Mouse (Mus musculus): Measurements from ENCODE around the gene Prrc2b. TPM values are rescaled to one million over a fixed set of nuclear protein-coding genes. Genes with fewer than 3 reads are reported as not detected.

The Prrc2b gene
- polyA plus RNA-seq, 1 experiment: 5.5 TPM

- Histone ChIP-seq H3K4me1 (ENCODE audit: control insufficient read depth, insufficient read depth, low read length) (peaks cover 2% of the 10 kb centered on the region; the same call in 1 of the 2 replicates), H3K27ac (ENCODE audit: control insufficient read depth, insufficient read depth, low read depth, low read length) (no peak overlapping the region), H3K36me3 (ENCODE audit: control insufficient read depth, insufficient read depth, low read length) (peaks cover 1% of the 10 kb centered on the region), H3K4me3 (ENCODE audit: control insufficient read depth, low read depth, low read length) (no peak overlapping the region), H3K27me3 (ENCODE audit: control insufficient read depth, insufficient read depth, low read length) (no peaks in the 10 kb centered on the region)
- TF ChIP-seq POLR2A (IDR thresholded peaks at IDR 0.05; ENCODE audit: control insufficient read depth, low read depth, low read length): no peak
- TF ChIP-seq CTCF (IDR thresholded peaks at IDR 0.05; ENCODE audit: control insufficient read depth, insufficient read depth, insufficient replicate concordance, low read depth, low read length): no peak
These were observed 88.0 kb downstream of the Prrc2b start for GRCm38 (mm10) chr2:32238708-32239435.

- Histone ChIP-seq H3K4me3 (ENCODE audit: control insufficient read depth, low read depth, low read length) (no peak overlapping the region), H3K36me3 (ENCODE audit: control insufficient read depth, insufficient read depth, low read length) (peaks cover 6% of the 10 kb centered on the region), H3K4me1 (ENCODE audit: control insufficient read depth, insufficient read depth, low read length) (no peaks in the 10 kb centered on the region; the same call in 1 of the 2 replicates), H3K27ac (ENCODE audit: control insufficient read depth, insufficient read depth, low read depth, low read length) (no peak overlapping the region), H3K27me3 (ENCODE audit: control insufficient read depth, insufficient read depth, low read length) (no peaks in the 10 kb centered on the region)
- TF ChIP-seq POLR2A (IDR thresholded peaks at IDR 0.05; ENCODE audit: control insufficient read depth, low read depth, low read length) (no peak), CTCF (IDR thresholded peaks at IDR 0.05; ENCODE audit: control insufficient read depth, insufficient read depth, insufficient replicate concordance, low read depth, low read length) (no peak)
These were observed 89.7 kb downstream of the Prrc2b start for GRCm38 (mm10) chr2:32240591-32240990.

GRCm38 (mm10) chr2:32242986-32243385 is 92.1 kb downstream of the Prrc2b start:
- Histone ChIP-seq H3K4me3 (ENCODE audit: control insufficient read depth, low read depth, low read length) (no peak overlapping the region), H3K27me3 (ENCODE audit: control insufficient read depth, insufficient read depth, low read length) (no peaks in the 10 kb centered on the region), H3K36me3 (ENCODE audit: control insufficient read depth, insufficient read depth, low read length) (peaks cover 8% of the 10 kb centered on the region), H3K4me1 (ENCODE audit: control insufficient read depth, insufficient read depth, low read length) (no peaks in the 10 kb centered on the region), H3K27ac (ENCODE audit: control insufficient read depth, insufficient read depth, low read depth, low read length) (no peak overlapping the region)
- no peak for TF ChIP-seq POLR2A (IDR thresholded peaks at IDR 0.05; ENCODE audit: control insufficient read depth, low read depth, low read length)
- TF ChIP-seq CTCF (IDR thresholded peaks at IDR 0.05; ENCODE audit: control insufficient read depth, insufficient read depth, insufficient replicate concordance, low read depth, low read length): no peak

DNA sequence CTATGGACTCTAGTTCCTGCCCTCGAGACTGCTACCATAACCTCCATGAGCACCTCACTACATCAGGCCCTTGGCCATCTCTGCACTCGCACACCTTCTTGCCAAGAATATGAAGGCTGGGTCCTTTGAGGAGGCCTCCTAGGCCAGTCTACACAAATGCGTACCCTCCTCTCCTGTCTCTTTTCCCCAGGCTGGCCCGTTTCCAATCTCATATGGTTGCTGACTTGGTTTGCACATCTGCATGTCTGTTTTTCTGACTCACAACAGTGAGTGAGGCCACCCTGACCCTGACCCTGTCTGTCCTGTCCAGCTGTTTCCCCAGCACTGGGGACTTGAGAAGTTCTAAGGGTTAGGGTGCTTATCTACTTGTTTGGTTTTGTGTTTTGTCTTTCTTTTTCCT is 95.9 kb downstream of the Prrc2b start:
- H3K36me3 ChIP-seq (ENCODE audit: control insufficient read depth, insufficient read depth, low read length): peaks cover 9% of the 10 kb centered on the region
- peak overlapping the region; percentile 35; the same call in 1 of the 2 replicates for H3K27ac ChIP-seq (ENCODE audit: control insufficient read depth, insufficient read depth, low read depth, low read length)
- no peaks in the 10 kb centered on the region for H3K27me3 ChIP-seq (ENCODE audit: control insufficient read depth, insufficient read depth, low read length)
- peaks cover 14% of the 10 kb centered on the region for H3K4me1 ChIP-seq (ENCODE audit: control insufficient read depth, insufficient read depth, low read length)
- TF ChIP-seq CTCF (IDR thresholded peaks at IDR 0.05; ENCODE audit: control insufficient read depth, insufficient read depth, insufficient replicate concordance, low read depth, low read length) (no peak), POLR2A (IDR thresholded peaks at IDR 0.05; ENCODE audit: control insufficient read depth, low read depth, low read length) (no peak)
- H3K4me3 ChIP-seq (ENCODE audit: control insufficient read depth, low read depth, low read length): no peak overlapping the region

GRCm38 (mm10) chr2:32248377-32249361 is 97.8 kb downstream of the Prrc2b start:
- Histone ChIP-seq H3K4me1 (ENCODE audit: control insufficient read depth, insufficient read depth, low read length) (peaks cover 20% of the 10 kb centered on the region), H3K27ac (ENCODE audit: control insufficient read depth, insufficient read depth, low read depth, low read length) (no peak overlapping the region), H3K27me3 (ENCODE audit: control insufficient read depth, insufficient read depth, low read length) (no peaks in the 10 kb centered on the region), H3K4me3 (ENCODE audit: control insufficient read depth, low read depth, low read length) (no peak overlapping the region), H3K36me3 (ENCODE audit: control insufficient read depth, insufficient read depth, low read length) (peaks cover 12% of the 10 kb centered on the region)
- TF ChIP-seq CTCF (IDR thresholded peaks at IDR 0.05; ENCODE audit: control insufficient read depth, insufficient read depth, insufficient replicate concordance, low read depth, low read length) (no peak), POLR2A (IDR thresholded peaks at IDR 0.05; ENCODE audit: control insufficient read depth, low read depth, low read length) (no peak)

- no peak overlapping the region for H3K4me3 ChIP-seq (ENCODE audit: control insufficient read depth, low read depth, low read length)
- H3K36me3 ChIP-seq (ENCODE audit: control insufficient read depth, insufficient read depth, low read length): peaks cover 5% of the 10 kb centered on the region
- TF ChIP-seq POLR2A (IDR thresholded peaks at IDR 0.05; ENCODE audit: control insufficient read depth, low read depth, low read length) (no peak), CTCF (IDR thresholded peaks at IDR 0.05; ENCODE audit: control insufficient read depth, insufficient read depth, insufficient replicate concordance, low read depth, low read length) (no peak)
- peaks cover 22% of the 10 kb centered on the region for H3K4me1 ChIP-seq (ENCODE audit: control insufficient read depth, insufficient read depth, low read length)
- H3K27ac ChIP-seq (ENCODE audit: control insufficient read depth, insufficient read depth, low read depth, low read length): peak overlapping the region; percentile 84
- H3K27me3 ChIP-seq (ENCODE audit: control insufficient read depth, insufficient read depth, low read length): no peaks in the 10 kb centered on the region
These were observed 101.1 kb downstream of the Prrc2b start for GRCm38 (mm10) chr2:32251791-32252527.

Measured in testis, adult 2 months (tissue).